Mouse (Mus musculus): ENCODE data around the gene Prkn.

GRCm38 (mm10) chr17:11087088-11087487 is 246.9 kb downstream of the Prkn start:
- no peak for TF ChIP-seq FLI1 (IDR thresholded peaks at IDR 0.05; ENCODE audit: low read length)
- no peak for TF ChIP-seq GATA1 (IDR thresholded peaks at IDR 0.05; ENCODE audit: borderline replicate concordance, low read length)
